ENCODE assay signal across 12 mouse cellular contexts in genomic region chr9:56534727-56535126, GRCm38 (mm10).
DNase-seq lines count a peak whose midpoint lies in the region; ATAC-seq and TF ChIP-seq lines count a peak whose summit lies in the region.
"Had no signal": no experiment of that assay in that cellular context is flagged by ENCODE, and none has a peak within 500 bp of the region (broad histone marks: within the 10 kb centered on the region; RNA-seq: fewer than 3 reads in every experiment).

No protein-coding gene starts in this region.

- H3K4me2 ChIP-seq in kidney, embryonic 16.5 days (replicated peaks; ENCODE audit: low read depth, low read length), result no peak overlapping the region
- H3K4me2 ChIP-seq in limb, embryonic 15.5 days, result no peak overlapping the region
- H3K4me2 ChIP-seq: liver, embryonic 13.5 days had no signal

- H3K27me3 ChIP-seq in kidney, embryonic 16.5 days (ENCODE audit: insufficient read depth, low read length), result no peaks in the 10 kb centered on the region
- no peaks in the 10 kb centered on the region for H3K27me3 ChIP-seq in E14TG2a.4 (ENCODE audit: insufficient read depth, low read length)
- H3K27me3 ChIP-seq in limb, embryonic 15.5 days, result 0 out of 2 replicates have a peak, but pooled peaks cover 5% of the 10 kb centered on the region
- H3K27me3 ChIP-seq: liver, embryonic 13.5 days had no signal

- WGBS in kidney, embryonic 16.5 days, result 47% methylated on average over 7 of the region's 7 CpGs
- 44% methylated on average over 7 of the region's 7 CpGs for WGBS in limb, embryonic 15.5 days

- peaks cover 8% of the 10 kb centered on the region for H3K4me1 ChIP-seq in kidney, embryonic 16.5 days (ENCODE audit: insufficient read depth, low read length)
- peaks cover 87% of the 10 kb centered on the region for H3K4me1 ChIP-seq in E14TG2a.4 (replicated peaks; ENCODE audit: low read depth, low read length)
- H3K4me1 ChIP-seq in limb, embryonic 15.5 days, result peaks cover 21% of the 10 kb centered on the region

- H3K9ac ChIP-seq in kidney, embryonic 16.5 days (replicated peaks; ENCODE audit: low read length), result no peak overlapping the region
- no peak overlapping the region for H3K9ac ChIP-seq in limb, embryonic 15.5 days
- H3K9ac ChIP-seq: liver, embryonic 13.5 days had no signal

- no peaks in the 10 kb centered on the region for H3K36me3 ChIP-seq in kidney, embryonic 16.5 days (ENCODE audit: insufficient read depth, low read length)
- H3K36me3 ChIP-seq in E14TG2a.4 (ENCODE audit: insufficient read depth, low read length), result no peaks in the 10 kb centered on the region
- H3K36me3 ChIP-seq in limb, embryonic 15.5 days, result no peaks in the 10 kb centered on the region
- H3K36me3 ChIP-seq: liver, embryonic 13.5 days had no signal

- TF ChIP-seq CTCF in E14TG2a.4 (conservative IDR thresholded peaks at IDR 0.05; ENCODE audit: low read length), result peak; percentile 72

- H3K4me3 ChIP-seq in kidney, embryonic 16.5 days (ENCODE audit: low read length), result no peak overlapping the region
- H3K4me3 ChIP-seq in E14TG2a.4 (replicated peaks; ENCODE audit: low read length), result peak overlapping the region; percentile 70
- no peak overlapping the region for H3K4me3 ChIP-seq in limb, embryonic 15.5 days
- H3K4me3 ChIP-seq: liver, embryonic 13.5 days had no signal

- H3K27ac ChIP-seq in kidney, embryonic 16.5 days (ENCODE audit: low read length), result peak overlapping the region; percentile 44; the same call in 1 of the 2 replicates
- H3K27ac ChIP-seq in limb, embryonic 15.5 days, result no peak overlapping the region
- H3K27ac ChIP-seq: liver, embryonic 13.5 days had no signal

- DNase-seq in kidney, postnatal 10 days, result no peak
- DNase-seq in R1 (ENCODE audit: low read depth, low spot score) (peak; percentile 91), MN1 (ENCODE audit: low spot score) (no peak)
- no peak for DNase-seq in right cerebral cortex, postnatal 14 days
- DNase-seq: adrenal gland, adult 2 months; cerebellum, postnatal 10 days; liver, embryonic 13.5 days; thymus, adult 18-20 months had no signal

- H3K9me3 ChIP-seq in kidney, embryonic 16.5 days (ENCODE audit: low read length), result no peaks in the 10 kb centered on the region
- H3K9me3 ChIP-seq in E14TG2a.4 (ENCODE audit: low read length), result no peaks in the 10 kb centered on the region; the same call in 1 of the 2 replicates
- H3K9me3 ChIP-seq in limb, embryonic 15.5 days, result no peaks in the 10 kb centered on the region
- H3K9me3 ChIP-seq: liver, embryonic 13.5 days had no signal

- peak; percentile 58; the same call in 1 of the 2 replicates for ATAC-seq in kidney, embryonic 16.5 days (ENCODE audit: low FRiP score, low TSS enrichment)
- ATAC-seq in limb, embryonic 15.5 days (ENCODE audit: insufficient number of reproducible peaks, low FRiP score, low TSS enrichment, low read depth), result 0 out of 2 replicates have a peak, but pooled peaks have one; percentile 47
- ATAC-seq: inflammation-experienced regulatory T-cells, adult 6 months had no signal
